Mouse (Mus musculus) cerebellum, adult 11-12 months (tissue): ENCODE results near the gene Asic2.
A peak's percentile ranks its signal among the peaks of the same experiment; 100 is the strongest.

Experiments
- DNase-seq: peaks from one replicate; pipeline ENCODE4 v3.0.0; 2022

The Asic2 gene

GRCm38 (mm10) chr11:81504791-81505430 is 463.3 kb downstream of the Asic2 start:
- no peak for DNase-seq

GRCm38 (mm10) chr11:81501473-81502246 is 466.6 kb downstream of the Asic2 start:
- no peak for DNase-seq

- no peak for DNase-seq
Observed at GRCm38 (mm10) chr11:81498990-81499389, 469.3 kb downstream of the Asic2 start.

- no peak for DNase-seq
Observed at GRCm38 (mm10) chr11:81497652-81498391, 470.4 kb downstream of the Asic2 start.

- DNase-seq: no peak
Observed at GRCm38 (mm10) chr11:81496446-81496845, 471.8 kb downstream of the Asic2 start.

GRCm38 (mm10) chr11:81492351-81492750 is 475.9 kb downstream of the Asic2 start:
- DNase-seq: no peak

GRCm38 (mm10) chr11:81489144-81489735 is 479.0 kb downstream of the Asic2 start:
- no peak for DNase-seq

GRCm38 (mm10) chr11:81488681-81489080 is 479.6 kb downstream of the Asic2 start:
- DNase-seq: no peak

- no peak for DNase-seq
Observed at GRCm38 (mm10) chr11:81486265-81486940, 481.9 kb downstream of the Asic2 start.

- DNase-seq: no peak
Observed at GRCm38 (mm10) chr11:81481198-81481597, 487.1 kb downstream of the Asic2 start.

GRCm38 (mm10) chr11:81476231-81476630 is 492.0 kb downstream of the Asic2 start:
- DNase-seq: no peak

- no peak for DNase-seq
Observed at GRCm38 (mm10) chr11:81474121-81474520, 494.1 kb downstream of the Asic2 start.

- peak; percentile 5 for DNase-seq
Observed at GRCm38 (mm10) chr11:81462199-81462598, 506.1 kb downstream of the Asic2 start.

GRCm38 (mm10) chr11:81461748-81462147 is 506.5 kb downstream of the Asic2 start:
- DNase-seq: no peak

GRCm38 (mm10) chr11:81454921-81455320 is 513.3 kb downstream of the Asic2 start:
- DNase-seq: peak; percentile 21

GRCm38 (mm10) chr11:81454111-81454510 is 514.1 kb downstream of the Asic2 start:
- DNase-seq: no peak

- DNase-seq: no peak
Observed at GRCm38 (mm10) chr11:81449271-81449705, 519.0 kb downstream of the Asic2 start.

GRCm38 (mm10) chr11:81446347-81446746 is 521.9 kb downstream of the Asic2 start:
- DNase-seq: no peak

GRCm38 (mm10) chr11:81426857-81427256 is 541.4 kb downstream of the Asic2 start:
- no peak for DNase-seq

GRCm38 (mm10) chr11:81419112-81419511 is 549.1 kb downstream of the Asic2 start:
- no peak for DNase-seq

GRCm38 (mm10) chr11:81418027-81418426 is 550.2 kb downstream of the Asic2 start:
- DNase-seq: no peak

- DNase-seq: no peak
Observed at GRCm38 (mm10) chr11:81416319-81416718, 551.9 kb downstream of the Asic2 start.

- DNase-seq: no peak
Observed at GRCm38 (mm10) chr11:81414596-81414995, 553.7 kb downstream of the Asic2 start.
